Mouse (Mus musculus) neural tube, embryonic 15.5 days (tissue): ENCODE measurements around the gene Wdr35. TPM values are rescaled to one million over a fixed set of nuclear protein-coding genes. Genes with fewer than 3 reads are reported as not detected.

ENCODE experiments used
- ATAC-seq: fragments of 200-750 bp; cut with Nextera tagmentation; 2 replicates; pipeline ENCODE4 v1.8.0; 2017; ENCODE audit warnings: mild to moderate bottlenecking, moderate TSS enrichment, moderate library complexity; ENCODE audit not compliant: low FRiP score
- H3K27ac ChIP-seq: fragments of 300-500 bp; sonication (generic); replicated peaks from 2 replicates; pipeline ENCODE4 v1.5.1; 2015; ENCODE audit warnings: mild to moderate bottlenecking, inconsistent platforms
- H3K27me3 ChIP-seq: fragments of 300-500 bp; sonication (generic); replicated peaks from 2 replicates; pipeline ENCODE4 v1.6.1; 2015; ENCODE audit warnings: inconsistent platforms
- H3K36me3 ChIP-seq: fragments of 300-500 bp; sonication (generic); 2 replicates; pipeline ENCODE4 v1.6.1; 2015; ENCODE audit warnings: inconsistent platforms
- H3K4me1 ChIP-seq: fragments of 300-500 bp; sonication (generic); 2 replicates; pipeline ENCODE4 v1.6.1; 2015; ENCODE audit warnings: inconsistent platforms
- H3K4me2 ChIP-seq: fragments of 300-500 bp; sonication (generic); 2 replicates; pipeline ENCODE4 v1.6.1; 2015; ENCODE audit warnings: inconsistent platforms, mild to moderate bottlenecking, moderate library complexity
- H3K4me3 ChIP-seq: fragments of 300-500 bp; sonication (generic); replicated peaks from 2 replicates; pipeline ENCODE4 v1.5.1; 2015; ENCODE audit warnings: mild to moderate bottlenecking, inconsistent platforms
- H3K9ac ChIP-seq: fragments of 300-500 bp; sonication (generic); replicated peaks from 2 replicates; pipeline ENCODE4 v1.6.1; 2015; ENCODE audit warnings: mild to moderate bottlenecking, inconsistent platforms
- H3K9me3 ChIP-seq: fragments of 300-500 bp; sonication (generic); replicated peaks from 2 replicates; pipeline ENCODE4 v1.6.1; 2016; ENCODE audit warnings: inconsistent platforms
- WGBS: fragments of 180-500 bp; shearing (Covaris S2); methylation state at CpG from one replicate; pipeline ENCODE4 v1.1.7; 2015; ENCODE audit warnings: mixed read lengths; 5-methylcytosine and 5-hydroxymethylcytosine counted together
- polyA plus RNA-seq: library from polyadenylated mRNA; unstranded; fragments of >200 nt; fragmentation: Nextera tagmentation; extraction: Ambion mirVana; gene quantifications from 2 replicates; pipeline ENCODE4 v1.2.1, GENCODE M21; 2015

The Wdr35 gene
- polyA plus RNA-seq, 1 experiment from 2014 or later, result 20.6 TPM

DNA sequence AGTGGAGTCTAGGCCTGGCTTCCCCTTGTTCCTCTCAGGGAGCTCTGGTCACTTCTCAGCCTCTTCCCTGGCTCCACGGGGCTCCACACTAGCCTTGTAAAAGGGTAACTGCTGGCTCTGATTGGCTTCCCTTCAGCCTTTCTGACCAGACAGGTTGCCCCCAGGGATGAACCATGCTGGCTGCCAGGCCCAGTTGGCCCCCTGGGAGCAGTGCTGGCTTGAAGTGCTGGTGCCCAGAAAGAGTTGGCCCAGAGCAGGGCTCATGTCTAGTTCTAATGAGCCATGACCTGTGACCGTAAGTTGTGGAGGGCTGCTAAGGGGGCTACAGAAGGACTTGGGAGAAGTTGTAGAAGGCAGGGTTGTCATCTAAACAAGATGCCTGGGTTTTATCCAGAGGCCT, 80.3 kb downstream of the Wdr35 start:
- WGBS, result 70% methylated on average over 2 of the region's 2 CpGs
- H3K27ac ChIP-seq, result no peak overlapping the region
- peaks cover 2% of the 10 kb centered on the region; the same call in 1 of the 2 replicates for H3K4me1 ChIP-seq
- 0 out of 2 replicates have a peak, but pooled peaks cover 3% of the 10 kb centered on the region for H3K27me3 ChIP-seq
- no peaks in the 10 kb centered on the region for H3K9me3 ChIP-seq
- no peaks in the 10 kb centered on the region for H3K36me3 ChIP-seq
- no peak overlapping the region for H3K9ac ChIP-seq
- ATAC-seq, result no peak
- no peak overlapping the region for H3K4me3 ChIP-seq
- no peak overlapping the region for H3K4me2 ChIP-seq

DNA sequence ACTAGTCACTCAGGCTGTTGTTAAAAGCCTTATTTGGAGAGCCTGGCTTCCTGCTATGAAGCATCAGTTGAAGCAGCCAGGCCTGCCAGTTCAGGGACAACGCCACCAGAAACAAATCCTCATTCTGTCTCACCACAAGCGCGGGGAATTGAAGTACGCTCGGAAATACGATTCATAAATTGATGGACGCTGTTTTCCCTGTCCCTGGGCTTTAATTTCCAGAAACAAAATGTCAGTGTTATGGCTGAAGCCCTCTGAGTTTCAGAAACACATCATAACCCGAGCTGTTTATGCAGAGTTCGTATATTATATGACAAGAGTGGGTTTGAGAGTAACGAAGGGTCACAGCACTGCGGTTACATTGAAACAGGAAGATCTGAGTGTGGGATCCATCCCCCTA, 81.6 kb downstream of the Wdr35 start:
- WGBS, result 72% methylated on average over 11 of the region's 11 CpGs
- Histone ChIP-seq H3K4me1 (peaks cover 2% of the 10 kb centered on the region; the same call in 1 of the 2 replicates), H3K9ac (no peak overlapping the region), H3K27me3 (0 out of 2 replicates have a peak, but pooled peaks cover 3% of the 10 kb centered on the region), H3K4me3 (no peak overlapping the region), H3K4me2 (no peak overlapping the region), H3K36me3 (no peaks in the 10 kb centered on the region), H3K27ac (no peak overlapping the region), H3K9me3 (no peaks in the 10 kb centered on the region)
- ATAC-seq, result no peak

DNA sequence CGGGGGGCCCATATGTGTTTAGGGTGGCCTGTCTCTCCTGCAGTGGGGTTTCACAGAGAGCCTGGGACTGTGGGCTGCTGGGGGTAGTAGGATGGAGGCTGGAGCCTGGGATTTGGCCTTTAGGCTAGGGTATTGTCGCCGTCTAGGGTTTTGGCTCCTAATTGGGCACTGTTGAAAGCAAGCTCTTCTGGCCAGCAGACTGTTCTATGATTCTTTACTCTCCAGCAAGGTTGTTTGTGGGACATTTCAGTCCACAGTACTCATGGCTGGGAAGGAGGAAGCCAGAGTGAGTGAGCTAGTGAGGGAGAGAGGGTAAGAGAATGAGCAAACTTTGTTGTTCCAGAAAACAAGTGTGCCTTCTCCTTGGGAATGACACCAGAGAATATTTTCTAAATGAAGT, 85.8 kb downstream of the Wdr35 start:
- Histone ChIP-seq H3K27me3 (no peaks in the 10 kb centered on the region), H3K4me1 (peaks cover 2% of the 10 kb centered on the region; the same call in 1 of the 2 replicates), H3K9ac (no peak overlapping the region), H3K36me3 (no peaks in the 10 kb centered on the region), H3K27ac (no peak overlapping the region), H3K4me3 (no peak overlapping the region), H3K4me2 (no peak overlapping the region), H3K9me3 (no peaks in the 10 kb centered on the region)
- no peak for ATAC-seq
- 89% methylated on average over 3 of the region's 3 CpGs for WGBS

DNA sequence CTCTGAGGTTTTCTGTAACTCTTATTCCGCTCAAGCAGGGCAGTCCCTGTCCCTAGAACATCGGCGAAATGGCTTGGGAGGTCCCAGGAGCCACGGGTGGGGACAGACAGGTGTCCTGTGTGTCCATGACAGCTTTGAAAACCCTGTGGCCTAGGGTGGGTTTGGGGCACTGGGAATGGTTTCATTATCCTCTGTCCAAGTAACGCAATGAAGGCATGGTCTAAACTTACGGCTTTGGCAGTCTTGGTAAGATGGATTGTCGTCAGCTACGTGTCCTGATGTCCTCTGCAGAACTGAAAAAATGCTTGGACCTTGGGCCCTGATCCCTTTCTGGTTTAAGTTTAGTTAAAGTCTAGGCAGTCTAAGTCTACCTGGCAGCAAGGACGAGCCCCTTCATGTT, 86.3 kb downstream of the Wdr35 start:
- ATAC-seq, result no peak

DNA sequence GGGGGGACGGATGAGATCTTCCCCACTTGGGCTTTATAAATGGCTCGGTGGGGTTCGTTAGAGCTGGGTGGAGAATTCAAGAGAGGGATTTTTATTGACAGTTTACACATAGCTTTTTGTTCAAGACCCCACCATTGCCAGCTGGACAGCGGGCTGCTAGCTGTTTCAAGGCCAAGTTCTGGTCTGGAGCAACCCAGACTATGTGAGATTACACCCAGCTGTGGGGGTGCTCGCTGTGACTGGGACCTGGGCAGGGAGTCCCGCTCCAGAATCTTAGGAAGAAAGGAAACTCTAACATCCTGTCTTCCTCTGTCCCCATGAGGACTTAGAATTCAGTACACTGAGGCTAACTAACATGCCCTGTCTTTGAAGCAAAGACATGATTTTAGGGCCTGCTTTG, 89.9 kb downstream of the Wdr35 start:
- H3K36me3 ChIP-seq, result no peaks in the 10 kb centered on the region
- H3K27me3 ChIP-seq, result no peaks in the 10 kb centered on the region
- ATAC-seq, result no peak
- 77% methylated on average over 6 of the region's 6 CpGs for WGBS
- no peaks in the 10 kb centered on the region for H3K4me1 ChIP-seq
- H3K9ac ChIP-seq, result no peak overlapping the region
- no peaks in the 10 kb centered on the region for H3K9me3 ChIP-seq
- H3K27ac ChIP-seq, result no peak overlapping the region
- no peak overlapping the region for H3K4me2 ChIP-seq
- no peak overlapping the region for H3K4me3 ChIP-seq

More for the DNA sequence above, 86.3 kb downstream of the Wdr35 start:
- H3K4me3 ChIP-seq, result no peak overlapping the region
- no peaks in the 10 kb centered on the region for H3K27me3 ChIP-seq
- H3K9me3 ChIP-seq, result no peaks in the 10 kb centered on the region
- no peaks in the 10 kb centered on the region for H3K36me3 ChIP-seq
- no peak overlapping the region for H3K9ac ChIP-seq
- H3K4me1 ChIP-seq, result peaks cover 2% of the 10 kb centered on the region; the same call in 1 of the 2 replicates
- H3K27ac ChIP-seq, result no peak overlapping the region
- WGBS, result 92% methylated on average over 9 of the region's 9 CpGs
- H3K4me2 ChIP-seq, result no peak overlapping the region

DNA sequence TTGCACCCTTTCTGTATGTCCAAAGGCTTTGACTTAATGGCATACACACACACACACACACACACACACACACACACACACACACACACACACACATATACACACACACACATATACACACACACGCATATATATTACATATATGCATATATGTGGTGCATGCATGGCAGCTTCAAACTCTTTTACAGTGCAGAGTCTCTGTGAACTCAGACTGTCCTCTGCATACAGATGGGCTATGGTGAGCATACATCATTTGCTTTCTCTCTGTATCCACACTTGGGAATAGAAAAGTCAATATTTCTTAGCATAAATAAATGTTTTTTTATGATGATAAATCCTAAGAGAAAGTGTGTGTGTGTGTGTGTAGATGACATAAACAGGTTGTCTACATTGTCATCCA, 97.4 kb downstream of the Wdr35 start:
- 100% methylated on average over 1 of the region's 1 CpGs for WGBS
- Histone ChIP-seq H3K36me3 (no peaks in the 10 kb centered on the region), H3K4me3 (no peak overlapping the region), H3K9me3 (no peaks in the 10 kb centered on the region), H3K9ac (no peak overlapping the region), H3K4me2 (no peak overlapping the region), H3K27me3 (no peaks in the 10 kb centered on the region), H3K4me1 (0 out of 2 replicates have a peak, but pooled peaks cover 3% of the 10 kb centered on the region), H3K27ac (no peak overlapping the region)
- ATAC-seq, result 0 out of 2 replicates have a peak, but pooled peaks have one; percentile 41

DNA sequence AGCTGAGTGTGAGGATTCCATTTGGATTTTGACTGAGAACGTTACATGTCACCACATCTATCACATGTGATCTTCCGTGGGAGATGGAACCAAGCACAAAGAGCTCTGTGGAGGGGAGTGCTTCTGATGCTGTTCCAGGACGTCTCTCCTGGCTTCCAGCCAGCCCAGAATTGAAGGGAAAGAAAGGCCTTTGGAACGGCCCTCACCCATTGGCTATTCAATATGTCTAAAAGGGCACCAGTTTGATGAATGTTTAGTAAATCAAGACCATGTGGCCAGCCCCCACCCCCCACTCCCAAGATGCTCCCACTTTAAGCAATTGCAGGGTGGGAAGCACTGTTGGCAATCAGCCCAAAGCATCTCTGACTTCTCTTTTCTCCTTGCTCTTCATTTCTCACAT, 97.8 kb downstream of the Wdr35 start:
- Histone ChIP-seq H3K9ac (no peak overlapping the region), H3K4me3 (no peak overlapping the region), H3K27me3 (no peaks in the 10 kb centered on the region), H3K4me2 (no peak overlapping the region), H3K9me3 (no peaks in the 10 kb centered on the region), H3K36me3 (no peaks in the 10 kb centered on the region), H3K4me1 (0 out of 2 replicates have a peak, but pooled peaks cover 3% of the 10 kb centered on the region), H3K27ac (no peak overlapping the region)
- ATAC-seq, result peak; percentile 82; the same call in 1 of the 2 replicates
- WGBS, result 21% methylated on average over 4 of the region's 4 CpGs

DNA sequence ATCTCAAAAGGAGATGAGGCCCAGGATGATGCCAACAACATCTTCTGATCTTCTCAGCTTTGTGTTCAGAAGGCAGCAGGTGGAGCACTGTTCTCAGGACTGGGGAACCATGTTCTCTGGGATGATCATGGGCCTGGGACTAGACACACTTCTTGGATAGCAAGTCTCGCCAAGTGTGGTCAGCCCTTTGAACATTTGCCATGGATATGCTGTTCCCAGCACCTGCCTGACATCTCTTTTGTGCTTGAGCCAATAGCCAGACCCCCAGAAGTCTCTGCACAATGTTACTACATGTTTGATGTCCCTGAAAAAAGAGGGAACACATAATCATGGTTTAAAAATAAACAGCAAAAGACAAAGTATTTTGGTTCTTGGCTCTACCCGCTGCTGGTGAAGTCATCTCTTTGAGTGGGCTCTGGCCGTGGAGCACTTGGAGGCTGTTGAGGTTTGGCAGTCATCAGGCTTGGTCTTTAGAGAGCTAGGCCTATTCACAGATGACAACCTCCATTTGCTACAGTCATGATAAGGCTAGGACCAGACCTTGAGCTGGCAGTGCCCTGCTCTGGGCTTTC, 103.9 kb downstream of the Wdr35 start:
- 97% methylated on average over 3 of the region's 3 CpGs for WGBS
- Histone ChIP-seq H3K4me1 (no peaks in the 10 kb centered on the region), H3K27ac (no peak overlapping the region), H3K9me3 (no peaks in the 10 kb centered on the region), H3K4me3 (no peak overlapping the region), H3K4me2 (no peak overlapping the region), H3K9ac (no peak overlapping the region), H3K27me3 (no peaks in the 10 kb centered on the region), H3K36me3 (no peaks in the 10 kb centered on the region)
- ATAC-seq, result no peak

Other genes with a start within 250 kb of the Wdr35 start
- gene Sdc1, start 202.6 kb upstream of the Wdr35 start, polyA plus RNA-seq, result 15.0 and 26.1 TPM in 2 replicates
- 197 and 217 TPM in 2 replicates for gene Laptm4a, start 52.2 kb upstream of the Wdr35 start, polyA plus RNA-seq
- gene Matn3, start 26.0 kb upstream of the Wdr35 start, polyA plus RNA-seq, result 1.8 and 2.7 TPM in 2 replicates
- gene Ttc32, start 56.1 kb downstream of the Wdr35 start, polyA plus RNA-seq, result 8.9 and 13.0 TPM in 2 replicates